In genomic region chr10:80348244-80348781, GRCm38 (mm10) we compare ENCODE assay signal across 8 mouse cellular contexts. TPM values are rescaled to one million over a fixed set of nuclear protein-coding genes. Genes with fewer than 3 reads are reported as not detected.
DNase-seq lines count a peak whose midpoint lies in the region; ATAC-seq lines count a peak whose summit lies in the region.

Gene Adamtsl5, minus strand, starts transcription at chr10:80348412.

- H3K4me2 ChIP-seq in embryonic facial prominence, embryonic 14.5 days (ENCODE audit: low read depth, low read length) = peak within 1 kb of the TSS; percentile 52
- H3K4me2 ChIP-seq in heart, embryonic 12.5 days = peak within 1 kb of the TSS; percentile 75
- peak within 1 kb of the TSS; percentile 57 for H3K4me2 ChIP-seq in stomach, embryonic 16.5 days (ENCODE audit: low read depth, low read length)

- peak; percentile 28; the same call in 1 of the 2 replicates for ATAC-seq in embryonic facial prominence, embryonic 14.5 days (ENCODE audit: low read depth)
- peak; percentile 73 for ATAC-seq in heart, embryonic 12.5 days (ENCODE audit: insufficient number of reproducible peaks, low FRiP score)
- ATAC-seq in stomach, embryonic 16.5 days (ENCODE audit: insufficient read depth, low FRiP score) = peak; percentile 44; the same call in 1 of the 2 replicates

- peaks cover 27% of the 10 kb centered on the region for H3K4me1 ChIP-seq in embryonic facial prominence, embryonic 14.5 days (ENCODE audit: control insufficient read depth, insufficient read depth, low read length)
- H3K4me1 ChIP-seq in heart, embryonic 12.5 days (replicated peaks) = peaks cover 53% of the 10 kb centered on the region
- peaks cover 45% of the 10 kb centered on the region for H3K4me1 ChIP-seq in stomach, embryonic 16.5 days (ENCODE audit: control insufficient read depth, insufficient read depth, low read length)

- peak within 1 kb of the TSS; percentile 25 for H3K4me3 ChIP-seq in embryonic facial prominence, embryonic 14.5 days (ENCODE audit: low read depth, low read length)
- peak within 1 kb of the TSS; percentile 48 for H3K4me3 ChIP-seq in heart, embryonic 12.5 days
- peak within 1 kb of the TSS; percentile 45 for H3K4me3 ChIP-seq in stomach, embryonic 16.5 days (replicated peaks; ENCODE audit: low read length)

- no peaks in the 10 kb centered on the region for H3K36me3 ChIP-seq in embryonic facial prominence, embryonic 14.5 days (ENCODE audit: control insufficient read depth, insufficient read depth, low read length)
- no peaks in the 10 kb centered on the region for H3K36me3 ChIP-seq in heart, embryonic 12.5 days
- no peaks in the 10 kb centered on the region for H3K36me3 ChIP-seq in stomach, embryonic 16.5 days (ENCODE audit: control insufficient read depth, insufficient read depth, low read length)

- no peaks in the 10 kb centered on the region for H3K9me3 ChIP-seq in embryonic facial prominence, embryonic 14.5 days (ENCODE audit: control insufficient read depth, low read length)
- H3K9me3 ChIP-seq in heart, embryonic 12.5 days (replicated peaks) = no peaks in the 10 kb centered on the region
- no peaks in the 10 kb centered on the region for H3K9me3 ChIP-seq in stomach, embryonic 16.5 days (replicated peaks; ENCODE audit: control insufficient read depth, low read length)

- peaks cover 91% of the 10 kb centered on the region for H3K27me3 ChIP-seq in embryonic facial prominence, embryonic 14.5 days (replicated peaks; ENCODE audit: control insufficient read depth, insufficient read depth, low read length)
- H3K27me3 ChIP-seq in heart, embryonic 12.5 days (replicated peaks) = peaks cover 97% of the 10 kb centered on the region
- H3K27me3 ChIP-seq in stomach, embryonic 16.5 days (ENCODE audit: control insufficient read depth, insufficient read depth, low read length) = peaks cover 41% of the 10 kb centered on the region

- peak; percentile 83 for DNase-seq in CD4-positive helper T cell, adult 2 months (ENCODE audit: low read depth, low spot score)
- peak; percentile 92 for DNase-seq in ZHBTc4 (ENCODE audit: low read depth, low spot score)
- DNase-seq in embryonic facial prominence, embryonic 14.5 days (ENCODE audit: low spot score) = peak; percentile 40
- DNase-seq in large intestine, adult 2 months (ENCODE audit: low read depth, low spot score) = no peak
- DNase-seq in mesoderm, embryonic 11.5 days (ENCODE audit: low read depth, low spot score) = peak; percentile 62
- DNase-seq in layer of hippocampus, postnatal 36 days = no peak

- 2% methylated on average over 17 of the region's 42 CpGs for WGBS in embryonic facial prominence, embryonic 14.5 days
- 1% methylated on average over 42 of the region's 42 CpGs for WGBS in heart, embryonic 12.5 days
- 1% methylated on average over 42 of the region's 42 CpGs for WGBS in large intestine, adult 2 months
- WGBS in stomach, embryonic 16.5 days = under 1% methylated on average over 42 of the region's 42 CpGs

- H3K27ac ChIP-seq in embryonic facial prominence, embryonic 14.5 days (replicated peaks; ENCODE audit: low read depth, low read length) = no peak within 1 kb of the TSS
- no peak within 1 kb of the TSS for H3K27ac ChIP-seq in heart, embryonic 12.5 days (ENCODE audit: poor library complexity, severe bottlenecking)
- peak within 1 kb of the TSS; percentile 63 for H3K27ac ChIP-seq in stomach, embryonic 16.5 days (ENCODE audit: low read length)

- H3K9ac ChIP-seq in embryonic facial prominence, embryonic 14.5 days (ENCODE audit: low read depth, low read length) = peak within 1 kb of the TSS; percentile 50; the same call in 1 of the 2 replicates
- peak within 1 kb of the TSS; percentile 68 for H3K9ac ChIP-seq in heart, embryonic 12.5 days
- peak within 1 kb of the TSS; percentile 72 for H3K9ac ChIP-seq in stomach, embryonic 16.5 days (ENCODE audit: low read length)

RNA-seq across cellular contexts. Expression of gene Adamtsl5, which starts in this region (rescaled TPM):
- 5.8 and 6.3 TPM in 2 replicates for polyA plus RNA-seq in embryonic facial prominence, embryonic 14.5 days (2014; fragmentation: Nextera tagmentation; extraction: Ambion mirVana)
- 5.3 and 6.7 TPM in 2 replicates for polyA plus RNA-seq in heart, embryonic 12.5 days (2016; fragmentation: Nextera tagmentation; extraction: Ambion mirVana)
- polyA plus RNA-seq in large intestine, adult 2 months (2012; rRNA removed) = 40.5 and 73.6 TPM in 2 replicates
- polyA plus RNA-seq in stomach, embryonic 16.5 days (2015; fragmentation: Nextera tagmentation; extraction: Ambion mirVana) = 22.0 and 24.0 TPM in 2 replicates
- 1 to 10 TPM; 4.9 to 5.2 TPM for total RNA-seq in layer of hippocampus, postnatal 36 days (2021)

Comparison
In these comparisons a context has a peak if more than half of its experiments do, and no peak if none do; other contexts are left out.
1. DNase-seq: peak in CD4-positive helper T cell, adult 2 months (single experiment), ZHBTc4 (single experiment), embryonic facial prominence, embryonic 14.5 days (single experiment) and mesoderm, embryonic 11.5 days (single experiment); none in large intestine, adult 2 months (single experiment) and layer of hippocampus, postnatal 36 days (0 of 2).
2. Peak in every context shown above with its lines, with median percentiles within 50 percentile points of each other: ATAC-seq, H3K4me2 ChIP-seq, H3K4me3 ChIP-seq and H3K9ac ChIP-seq.